Mouse (Mus musculus): Measurements from ENCODE around the gene Pla2g6. TPM values are rescaled to one million over a fixed set of nuclear protein-coding genes. Genes with fewer than 3 reads are reported as not detected.

The Pla2g6 gene
- polyA plus RNA-seq, 1 experiment from 2014 or later = 15.6 TPM

DNA sequence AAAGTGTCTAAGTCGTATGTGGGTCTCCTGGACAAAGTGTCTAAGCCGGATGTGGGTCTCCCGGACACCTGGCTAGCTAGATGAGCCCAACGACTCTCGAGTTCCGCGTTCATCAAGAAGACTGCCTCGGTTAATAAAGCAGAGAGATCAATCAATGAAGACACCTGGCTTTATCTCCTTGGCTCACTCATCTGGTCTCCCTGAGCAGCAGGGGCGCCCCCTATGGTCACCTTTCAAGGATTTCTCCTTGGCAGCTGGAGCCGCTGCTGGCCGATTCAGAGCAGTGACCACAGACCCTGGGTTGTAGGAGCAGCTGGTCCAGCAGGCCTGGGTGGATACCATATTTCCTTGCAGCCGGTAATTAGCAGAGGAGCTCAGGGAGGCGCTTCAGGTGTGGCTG, 65.8 kb downstream of the Pla2g6 start:
- peaks cover 23% of the 10 kb centered on the region; the same call in 1 of the 2 replicates for H3K27me3 ChIP-seq (ENCODE audit: control insufficient read depth, insufficient read depth, low read length)
- H3K9me3 ChIP-seq (replicated peaks; ENCODE audit: control insufficient read depth, low read length) = no peaks in the 10 kb centered on the region
- no peak overlapping the region for H3K4me3 ChIP-seq (replicated peaks; ENCODE audit: low read length)
- peak overlapping the region; percentile 99 for H3K4me2 ChIP-seq (ENCODE audit: low read depth, low read length)
- H3K9ac ChIP-seq (ENCODE audit: low read length) = no peak overlapping the region
- H3K36me3 ChIP-seq (ENCODE audit: control insufficient read depth, insufficient read depth, low read length) = no peaks in the 10 kb centered on the region
- peaks cover 7% of the 10 kb centered on the region; the same call in 1 of the 2 replicates for H3K4me1 ChIP-seq (ENCODE audit: control insufficient read depth, insufficient read depth, low read length)
- ATAC-seq (ENCODE audit: insufficient read depth, low FRiP score) = no peak
- H3K27ac ChIP-seq (ENCODE audit: low read length) = no peak overlapping the region
- WGBS = 21% methylated on average over 13 of the region's 13 CpGs

DNA sequence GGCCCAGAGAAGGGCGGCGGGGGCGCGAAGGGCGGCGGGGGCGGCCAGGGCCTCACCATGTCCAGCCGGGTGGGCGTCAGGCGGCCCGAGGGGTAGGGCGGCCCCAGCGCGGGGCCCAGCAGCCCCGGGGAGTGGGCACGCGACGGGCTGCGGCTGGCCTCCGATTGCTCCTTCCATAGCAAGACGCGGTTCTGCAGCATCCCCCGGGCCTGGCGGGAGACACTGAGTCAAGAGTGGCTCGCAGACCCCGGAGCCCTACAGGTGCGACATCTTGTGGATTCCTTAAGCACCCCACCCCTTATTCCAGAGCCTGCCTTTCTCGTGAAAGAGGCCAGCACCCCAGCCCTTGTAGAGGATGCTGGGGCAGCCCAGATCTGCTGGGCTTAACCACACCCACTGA, 66.4 kb downstream of the Pla2g6 start:
- ATAC-seq (ENCODE audit: insufficient read depth, low FRiP score) = peak; percentile 32; the same call in 1 of the 2 replicates
- Histone ChIP-seq H3K27ac (ENCODE audit: low read length) (no peak overlapping the region), H3K27me3 (ENCODE audit: control insufficient read depth, insufficient read depth, low read length) (peaks cover 23% of the 10 kb centered on the region; the same call in 1 of the 2 replicates)

DNA sequence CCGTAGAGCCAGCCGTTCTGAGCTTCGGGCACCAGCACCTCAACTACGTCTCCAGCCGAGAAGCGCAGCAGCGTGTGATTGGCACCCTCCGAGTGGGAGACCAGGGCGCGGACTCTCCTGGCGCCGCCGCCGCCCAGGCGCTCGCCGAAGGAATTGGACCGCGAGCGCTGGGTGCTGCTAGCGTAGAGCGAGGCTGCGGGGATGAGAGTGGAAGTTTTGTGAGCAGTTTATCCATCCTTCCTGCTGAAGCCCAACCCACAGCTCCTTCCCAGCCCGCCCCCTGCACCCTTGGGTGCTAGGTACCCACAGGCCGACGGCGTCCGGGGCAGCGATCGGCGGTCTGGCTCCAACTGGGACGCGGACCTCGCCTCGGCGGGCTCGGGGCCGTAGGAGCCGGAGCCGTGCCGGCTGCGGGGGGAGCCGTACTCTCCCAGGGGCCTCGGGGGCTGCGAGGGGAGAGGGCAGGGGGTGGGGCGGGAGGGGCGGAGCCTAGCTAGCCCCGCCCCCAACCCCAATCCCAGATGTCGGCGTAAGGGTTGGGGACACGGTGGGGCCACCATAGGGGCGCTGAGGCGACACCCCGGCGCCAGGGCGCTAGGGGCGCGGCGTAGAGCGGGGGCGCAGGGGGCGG, 67.0 kb downstream of the Pla2g6 start:
- H3K4me3 ChIP-seq (replicated peaks; ENCODE audit: low read length) = peak overlapping the region; percentile 63
- no peaks in the 10 kb centered on the region for H3K9me3 ChIP-seq (replicated peaks; ENCODE audit: control insufficient read depth, low read length)
- H3K36me3 ChIP-seq (ENCODE audit: control insufficient read depth, insufficient read depth, low read length) = no peaks in the 10 kb centered on the region
- peaks cover 23% of the 10 kb centered on the region; the same call in 1 of the 2 replicates for H3K27me3 ChIP-seq (ENCODE audit: control insufficient read depth, insufficient read depth, low read length)
- H3K4me2 ChIP-seq (ENCODE audit: low read depth, low read length) = peak overlapping the region; percentile 99
- H3K9ac ChIP-seq (ENCODE audit: low read length) = peak overlapping the region; percentile 77
- peaks cover 7% of the 10 kb centered on the region; the same call in 1 of the 2 replicates for H3K4me1 ChIP-seq (ENCODE audit: control insufficient read depth, insufficient read depth, low read length)
- H3K27ac ChIP-seq (ENCODE audit: low read length) = no peak overlapping the region
- under 1% methylated on average over 52 of the region's 62 CpGs for WGBS
- peak; percentile 49; the same call in 1 of the 2 replicates for ATAC-seq (ENCODE audit: insufficient read depth, low FRiP score)

More for the DNA sequence above, 66.4 kb downstream of the Pla2g6 start:
- no peaks in the 10 kb centered on the region for H3K9me3 ChIP-seq (replicated peaks; ENCODE audit: control insufficient read depth, low read length)
- peak overlapping the region; percentile 99 for H3K4me2 ChIP-seq (ENCODE audit: low read depth, low read length)
- peak overlapping the region; percentile 63 for H3K4me3 ChIP-seq (replicated peaks; ENCODE audit: low read length)
- H3K4me1 ChIP-seq (ENCODE audit: control insufficient read depth, insufficient read depth, low read length) = peaks cover 7% of the 10 kb centered on the region; the same call in 1 of the 2 replicates
- H3K9ac ChIP-seq (ENCODE audit: low read length) = peak overlapping the region; percentile 77
- WGBS = under 1% methylated on average over 24 of the region's 28 CpGs
- H3K36me3 ChIP-seq (ENCODE audit: control insufficient read depth, insufficient read depth, low read length) = no peaks in the 10 kb centered on the region

DNA sequence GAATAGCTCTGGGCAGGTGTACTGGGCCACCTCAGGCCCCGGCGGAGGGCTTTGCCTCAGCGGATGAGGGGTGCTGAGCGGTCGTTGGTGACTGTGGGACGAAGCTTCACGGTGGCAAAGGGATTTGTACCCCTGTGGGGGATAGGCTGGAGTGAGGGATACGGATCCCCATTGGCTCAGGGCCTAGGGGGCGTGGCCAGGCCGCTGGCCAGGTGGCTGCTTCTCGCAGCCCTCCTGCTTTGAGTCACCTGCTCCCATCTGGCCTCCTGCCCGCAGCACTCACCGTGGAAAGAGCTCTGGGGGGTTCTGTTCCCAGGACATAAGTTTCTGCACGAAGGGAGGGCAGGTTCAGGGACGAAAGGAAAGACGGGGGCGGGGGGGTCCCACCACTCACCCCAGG, 69.7 kb downstream of the Pla2g6 start:
- H3K27me3 ChIP-seq (ENCODE audit: control insufficient read depth, insufficient read depth, low read length) = peaks cover 26% of the 10 kb centered on the region; the same call in 1 of the 2 replicates
- no peaks in the 10 kb centered on the region for H3K9me3 ChIP-seq (replicated peaks; ENCODE audit: control insufficient read depth, low read length)
- H3K4me1 ChIP-seq (ENCODE audit: control insufficient read depth, insufficient read depth, low read length) = peaks cover 7% of the 10 kb centered on the region; the same call in 1 of the 2 replicates
- peak overlapping the region; percentile 16; the same call in 1 of the 2 replicates for H3K9ac ChIP-seq (ENCODE audit: low read length)
- H3K36me3 ChIP-seq (ENCODE audit: control insufficient read depth, insufficient read depth, low read length) = no peaks in the 10 kb centered on the region
- H3K4me3 ChIP-seq (replicated peaks; ENCODE audit: low read length) = no peak overlapping the region
- no peak overlapping the region for H3K27ac ChIP-seq (ENCODE audit: low read length)
- no peak overlapping the region for H3K4me2 ChIP-seq (ENCODE audit: low read depth, low read length)
- ATAC-seq (ENCODE audit: insufficient read depth, low FRiP score) = no peak
- WGBS = 28% methylated on average over 17 of the region's 17 CpGs

DNA sequence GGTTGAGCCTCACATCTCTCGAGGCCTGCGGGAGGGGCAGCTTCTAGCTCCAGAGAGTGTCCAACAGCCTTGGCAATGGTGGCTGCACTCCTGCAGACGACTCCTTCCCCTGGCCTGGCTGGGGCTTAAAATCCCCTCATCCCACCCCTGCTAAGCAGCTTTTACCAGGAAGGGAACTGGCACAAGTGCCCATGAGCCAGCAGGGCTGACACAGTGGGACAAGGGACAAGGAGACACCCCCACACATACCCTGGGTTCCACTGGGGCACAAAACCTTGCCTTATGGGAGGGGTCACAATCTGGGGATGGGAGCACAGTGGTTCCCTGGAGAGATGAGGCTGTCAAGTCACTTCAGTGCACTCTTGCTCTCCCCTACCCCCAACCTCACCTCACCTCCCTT, 73.5 kb downstream of the Pla2g6 start, which contains the start of gene Slc16a8:
TSS of gene Slc16a8 (minus strand) at position 101 of the 400 bp plus-strand sequence.
- WGBS = 40% methylated on average over 3 of the region's 3 CpGs

DNA sequence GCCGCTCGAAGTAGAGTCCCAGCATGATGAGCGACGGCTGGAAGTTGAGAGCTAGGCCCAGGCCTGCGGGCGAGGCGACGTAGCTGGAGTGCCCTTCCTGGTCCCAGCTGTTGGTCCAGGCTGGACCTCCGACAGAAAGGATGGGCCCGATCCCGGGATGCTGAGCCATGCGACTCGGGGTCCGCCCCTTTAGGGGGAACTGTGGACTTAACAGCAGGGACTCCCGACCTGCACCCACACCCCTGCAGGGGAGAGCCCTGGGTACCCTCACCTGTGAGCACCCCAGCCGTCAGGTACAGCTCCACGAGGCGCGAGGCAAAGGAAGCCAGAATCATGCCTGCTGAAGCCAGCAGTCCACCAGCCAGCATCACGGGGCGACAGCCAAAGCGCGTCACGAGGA, 75.6 kb downstream of the Pla2g6 start:
- Histone ChIP-seq H3K4me1 (ENCODE audit: control insufficient read depth, insufficient read depth, low read length) (peaks cover 5% of the 10 kb centered on the region; the same call in 1 of the 2 replicates), H3K4me2 (ENCODE audit: low read depth, low read length) (peak overlapping the region; percentile 81), H3K27me3 (ENCODE audit: control insufficient read depth, insufficient read depth, low read length) (peaks cover 21% of the 10 kb centered on the region)

More for the DNA sequence above, 73.5 kb downstream of the Pla2g6 start, which contains the start of gene Slc16a8:
- H3K9me3 ChIP-seq (replicated peaks; ENCODE audit: control insufficient read depth, low read length) = no peaks in the 10 kb centered on the region
- no peak within 1 kb of the TSS for H3K4me2 ChIP-seq (ENCODE audit: low read depth, low read length)
- peaks cover 21% of the 10 kb centered on the region for H3K27me3 ChIP-seq (ENCODE audit: control insufficient read depth, insufficient read depth, low read length)
- H3K27ac ChIP-seq (ENCODE audit: low read length) = no peak within 1 kb of the TSS
- peaks cover 5% of the 10 kb centered on the region; the same call in 1 of the 2 replicates for H3K4me1 ChIP-seq (ENCODE audit: control insufficient read depth, insufficient read depth, low read length)
- no peak for ATAC-seq (ENCODE audit: insufficient read depth, low FRiP score)
- H3K36me3 ChIP-seq (ENCODE audit: control insufficient read depth, insufficient read depth, low read length) = no peaks in the 10 kb centered on the region
- H3K4me3 ChIP-seq (replicated peaks; ENCODE audit: low read length) = no peak within 1 kb of the TSS
- H3K9ac ChIP-seq (ENCODE audit: low read length) = no peak within 1 kb of the TSS

DNA sequence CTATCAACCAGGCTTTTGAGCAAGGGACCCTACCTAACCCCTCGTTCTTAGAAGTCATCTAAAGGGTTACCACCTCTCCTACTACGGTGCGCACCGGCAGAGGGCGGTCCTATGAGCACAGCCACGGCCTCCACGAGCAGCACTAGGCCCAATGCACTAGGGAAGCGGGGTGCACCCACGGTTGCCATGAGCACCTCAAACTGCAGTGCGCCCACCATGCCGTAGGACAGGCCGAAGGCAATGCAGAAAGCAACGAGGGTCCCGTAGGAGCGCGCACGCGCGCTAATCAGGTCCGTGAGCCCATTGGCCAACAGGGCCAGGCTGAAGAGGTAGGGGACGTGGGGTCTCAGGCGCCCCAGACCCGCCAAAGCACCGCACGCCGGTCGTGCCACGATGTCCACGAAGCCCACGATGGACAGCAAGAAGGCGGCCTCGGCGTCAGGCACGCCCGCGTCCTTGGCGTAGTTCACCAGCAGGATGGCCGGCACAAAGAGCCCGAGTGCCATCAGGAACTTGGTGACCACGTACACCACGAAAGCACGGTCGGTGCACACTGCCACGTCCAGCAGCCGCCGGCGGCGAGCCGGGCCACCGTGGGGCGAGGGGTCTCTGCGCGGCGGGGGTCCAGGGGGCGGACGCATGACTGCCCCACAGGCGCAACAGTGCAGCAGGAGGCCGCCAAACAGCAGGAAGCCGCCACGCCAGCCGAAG, 76.3 kb downstream of the Pla2g6 start:
- Histone ChIP-seq H3K9me3 (replicated peaks; ENCODE audit: control insufficient read depth, low read length) (no peaks in the 10 kb centered on the region), H3K4me1 (ENCODE audit: control insufficient read depth, insufficient read depth, low read length) (peaks cover 5% of the 10 kb centered on the region; the same call in 1 of the 2 replicates), H3K4me3 (replicated peaks; ENCODE audit: low read length) (peak overlapping the region; percentile 45), H3K4me2 (ENCODE audit: low read depth, low read length) (peak overlapping the region; percentile 81), H3K36me3 (ENCODE audit: control insufficient read depth, insufficient read depth, low read length) (no peaks in the 10 kb centered on the region), H3K27ac (ENCODE audit: low read length) (no peak overlapping the region), H3K27me3 (ENCODE audit: control insufficient read depth, insufficient read depth, low read length) (peaks cover 21% of the 10 kb centered on the region), H3K9ac (ENCODE audit: low read length) (peak overlapping the region; percentile 77)
- 3% methylated on average over 61 of the region's 61 CpGs for WGBS
- peak; percentile 46; the same call in 1 of the 2 replicates for ATAC-seq (ENCODE audit: insufficient read depth, low FRiP score)

More for the DNA sequence above, 75.6 kb downstream of the Pla2g6 start:
- Histone ChIP-seq H3K9ac (ENCODE audit: low read length) (peak overlapping the region; percentile 77), H3K27ac (ENCODE audit: low read length) (no peak overlapping the region), H3K9me3 (replicated peaks; ENCODE audit: control insufficient read depth, low read length) (no peaks in the 10 kb centered on the region), H3K36me3 (ENCODE audit: control insufficient read depth, insufficient read depth, low read length) (no peaks in the 10 kb centered on the region), H3K4me3 (replicated peaks; ENCODE audit: low read length) (peak overlapping the region; percentile 45)
- WGBS = 32% methylated on average over 24 of the region's 24 CpGs
- peak; percentile 26; the same call in 1 of the 2 replicates for ATAC-seq (ENCODE audit: insufficient read depth, low FRiP score)

DNA sequence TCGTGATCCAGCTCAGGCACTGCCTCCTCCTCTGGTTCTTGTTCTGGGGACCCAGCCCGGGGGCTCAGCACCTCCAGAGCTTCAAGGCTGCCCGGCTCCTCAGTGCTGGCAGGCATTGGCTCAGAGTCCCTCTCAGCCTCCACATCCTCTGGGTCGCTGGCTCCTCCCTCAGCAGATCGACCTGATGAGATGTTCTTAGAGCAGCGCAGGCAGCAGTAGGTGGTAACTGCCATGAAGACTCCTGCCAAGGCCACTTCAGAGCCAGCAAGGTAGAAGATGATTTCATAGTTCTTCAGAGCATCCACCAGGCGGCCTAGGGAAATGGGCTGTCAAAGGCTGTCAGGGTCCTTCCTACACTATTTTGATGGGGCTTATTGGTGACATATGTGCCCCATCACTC, 77.0 kb downstream of the Pla2g6 start:
- WGBS = 60% methylated on average over 7 of the region's 7 CpGs
- H3K4me1 ChIP-seq (ENCODE audit: control insufficient read depth, insufficient read depth, low read length) = peaks cover 5% of the 10 kb centered on the region; the same call in 1 of the 2 replicates
- no peak overlapping the region for H3K4me2 ChIP-seq (ENCODE audit: low read depth, low read length)
- peaks cover 21% of the 10 kb centered on the region for H3K27me3 ChIP-seq (ENCODE audit: control insufficient read depth, insufficient read depth, low read length)
- ATAC-seq (ENCODE audit: insufficient read depth, low FRiP score) = no peak
- no peaks in the 10 kb centered on the region for H3K36me3 ChIP-seq (ENCODE audit: control insufficient read depth, insufficient read depth, low read length)
- H3K4me3 ChIP-seq (replicated peaks; ENCODE audit: low read length) = no peak overlapping the region
- H3K9ac ChIP-seq (ENCODE audit: low read length) = no peak overlapping the region
- no peaks in the 10 kb centered on the region for H3K9me3 ChIP-seq (replicated peaks; ENCODE audit: control insufficient read depth, low read length)
- H3K27ac ChIP-seq (ENCODE audit: low read length) = no peak overlapping the region

DNA sequence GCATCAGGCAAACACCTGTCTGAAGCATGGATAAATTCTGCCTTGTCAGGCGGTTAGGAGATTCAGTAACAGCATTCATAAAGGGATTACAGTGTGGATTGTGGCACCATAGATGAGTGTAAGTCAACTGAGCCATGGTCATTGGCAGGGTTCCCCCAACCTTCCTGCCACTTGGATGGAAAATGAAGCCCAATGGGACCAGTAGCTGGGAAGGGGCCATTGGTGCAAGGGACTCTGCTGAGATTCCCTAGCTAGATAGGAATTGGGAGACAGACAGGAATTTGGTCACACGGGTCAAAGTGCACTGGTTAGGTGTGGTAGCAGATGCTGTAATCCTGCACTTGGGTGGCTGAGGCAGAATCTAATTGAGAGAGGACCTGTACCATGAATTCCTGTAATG, 78.0 kb downstream of the Pla2g6 start:
- Histone ChIP-seq H3K27me3 (ENCODE audit: control insufficient read depth, insufficient read depth, low read length) (peaks cover 21% of the 10 kb centered on the region), H3K4me3 (replicated peaks; ENCODE audit: low read length) (no peak overlapping the region), H3K36me3 (ENCODE audit: control insufficient read depth, insufficient read depth, low read length) (peaks cover 2% of the 10 kb centered on the region; the same call in 1 of the 2 replicates), H3K9me3 (replicated peaks; ENCODE audit: control insufficient read depth, low read length) (no peaks in the 10 kb centered on the region), H3K4me1 (ENCODE audit: control insufficient read depth, insufficient read depth, low read length) (peaks cover 5% of the 10 kb centered on the region; the same call in 1 of the 2 replicates), H3K9ac (ENCODE audit: low read length) (no peak overlapping the region), H3K4me2 (ENCODE audit: low read depth, low read length) (no peak overlapping the region), H3K27ac (ENCODE audit: low read length) (no peak overlapping the region)
- ATAC-seq (ENCODE audit: insufficient read depth, low FRiP score) = no peak
- 82% methylated on average over 2 of the region's 2 CpGs for WGBS

Measured in stomach, embryonic 16.5 days (tissue).